Mouse (Mus musculus): ENCODE data around the gene Bcor. TPM values are rescaled to one million over a fixed set of nuclear protein-coding genes. Genes with fewer than 3 reads are reported as not detected.

Bcor gene
- polyA plus RNA-seq, 1 experiment: 15.8 TPM

- H3K27ac ChIP-seq (ENCODE audit: insufficient read depth, low read length): no peak overlapping the region
- no peak overlapping the region for H3K4me3 ChIP-seq (ENCODE audit: low read depth, low read length)
- no peak for TF ChIP-seq POLR2A (IDR thresholded peaks at IDR 0.05; ENCODE audit: insufficient read depth, low read length)
- TF ChIP-seq EP300 (IDR thresholded peaks at IDR 0.05; ENCODE audit: insufficient read depth, low read depth, low read length): no peak
- no peak for TF ChIP-seq CTCF (IDR thresholded peaks at IDR 0.05; ENCODE audit: low read depth, low read length)
- no peaks in the 10 kb centered on the region; the same call in 1 of the 2 replicates for H3K27me3 ChIP-seq (ENCODE audit: control insufficient read depth, insufficient read depth, low read length, poor library complexity, severe bottlenecking)
- H3K9ac ChIP-seq (ENCODE audit: low read depth, poor library complexity, severe bottlenecking): no peak overlapping the region
- H3K4me1 ChIP-seq (ENCODE audit: control insufficient read depth, insufficient read depth, low read length): peaks cover 4% of the 10 kb centered on the region
- no peaks in the 10 kb centered on the region for H3K9me3 ChIP-seq (replicated peaks; ENCODE audit: control insufficient read depth, insufficient read depth, low read length, poor library complexity, severe bottlenecking)
- no peaks in the 10 kb centered on the region for H3K36me3 ChIP-seq (ENCODE audit: control insufficient read depth, insufficient read depth, low read length, poor library complexity, severe bottlenecking)
Observed at GRCm38 (mm10) chrX:11996489-11996888, 163.7 kb downstream of the Bcor start.

DNA sequence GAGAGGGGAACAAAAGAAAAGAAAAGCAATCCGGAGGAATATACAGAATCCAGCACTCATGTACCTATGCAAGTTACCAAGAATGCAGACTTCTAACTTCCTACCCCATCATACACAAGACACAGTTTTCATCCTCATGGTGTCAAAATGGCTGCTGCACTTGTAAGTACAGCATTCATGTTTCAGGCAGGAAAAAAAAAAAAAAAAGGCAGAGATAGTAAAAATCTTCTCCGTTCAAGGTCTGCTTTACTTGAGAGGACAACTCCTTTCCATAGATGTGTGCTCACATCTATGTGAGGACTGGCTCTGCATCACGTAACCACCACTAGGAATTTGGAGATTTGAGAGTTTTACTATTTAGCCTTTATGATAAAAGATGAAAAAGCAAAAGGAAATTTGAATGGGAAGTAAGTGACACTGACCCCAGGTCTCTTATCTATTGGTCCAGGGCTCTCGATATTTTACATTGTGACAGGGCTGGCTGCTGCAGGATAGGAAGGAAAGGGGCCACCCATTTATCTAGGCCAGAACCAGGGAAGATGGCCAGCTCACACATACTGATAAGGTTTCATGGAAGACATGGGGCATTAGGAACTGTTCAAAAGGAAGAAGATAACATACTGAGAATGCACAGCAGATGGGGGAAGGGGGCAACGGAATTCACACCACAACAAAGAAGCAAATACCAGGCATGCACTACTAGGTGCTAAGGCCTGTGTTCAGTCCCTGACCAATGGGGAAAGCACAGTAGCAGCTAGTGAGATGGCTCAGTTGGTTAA lies 166.3 kb downstream of the Bcor start:
- H3K9ac ChIP-seq (ENCODE audit: low read depth, poor library complexity, severe bottlenecking): no peak overlapping the region
- no peak for TF ChIP-seq POLR2A (IDR thresholded peaks at IDR 0.05; ENCODE audit: insufficient read depth, low read length)
- TF ChIP-seq EP300 (IDR thresholded peaks at IDR 0.05; ENCODE audit: insufficient read depth, low read depth, low read length): no peak
- no peak for TF ChIP-seq CTCF (IDR thresholded peaks at IDR 0.05; ENCODE audit: low read depth, low read length)
- peaks cover 1% of the 10 kb centered on the region for H3K4me1 ChIP-seq (ENCODE audit: control insufficient read depth, insufficient read depth, low read length)
- H3K27me3 ChIP-seq (ENCODE audit: control insufficient read depth, insufficient read depth, low read length, poor library complexity, severe bottlenecking): no peaks in the 10 kb centered on the region; the same call in 1 of the 2 replicates
- no peaks in the 10 kb centered on the region for H3K36me3 ChIP-seq (ENCODE audit: control insufficient read depth, insufficient read depth, low read length, poor library complexity, severe bottlenecking)
- H3K4me3 ChIP-seq (ENCODE audit: low read depth, low read length): no peak overlapping the region
- H3K27ac ChIP-seq (ENCODE audit: insufficient read depth, low read length): no peak overlapping the region
- H3K9me3 ChIP-seq (replicated peaks; ENCODE audit: control insufficient read depth, insufficient read depth, low read length, poor library complexity, severe bottlenecking): no peaks in the 10 kb centered on the region

GRCm38 (mm10) chrX:11989471-11989870 lies 170.7 kb downstream of the Bcor start:
- no peaks in the 10 kb centered on the region for H3K27me3 ChIP-seq (ENCODE audit: control insufficient read depth, insufficient read depth, low read length, poor library complexity, severe bottlenecking)

DNA sequence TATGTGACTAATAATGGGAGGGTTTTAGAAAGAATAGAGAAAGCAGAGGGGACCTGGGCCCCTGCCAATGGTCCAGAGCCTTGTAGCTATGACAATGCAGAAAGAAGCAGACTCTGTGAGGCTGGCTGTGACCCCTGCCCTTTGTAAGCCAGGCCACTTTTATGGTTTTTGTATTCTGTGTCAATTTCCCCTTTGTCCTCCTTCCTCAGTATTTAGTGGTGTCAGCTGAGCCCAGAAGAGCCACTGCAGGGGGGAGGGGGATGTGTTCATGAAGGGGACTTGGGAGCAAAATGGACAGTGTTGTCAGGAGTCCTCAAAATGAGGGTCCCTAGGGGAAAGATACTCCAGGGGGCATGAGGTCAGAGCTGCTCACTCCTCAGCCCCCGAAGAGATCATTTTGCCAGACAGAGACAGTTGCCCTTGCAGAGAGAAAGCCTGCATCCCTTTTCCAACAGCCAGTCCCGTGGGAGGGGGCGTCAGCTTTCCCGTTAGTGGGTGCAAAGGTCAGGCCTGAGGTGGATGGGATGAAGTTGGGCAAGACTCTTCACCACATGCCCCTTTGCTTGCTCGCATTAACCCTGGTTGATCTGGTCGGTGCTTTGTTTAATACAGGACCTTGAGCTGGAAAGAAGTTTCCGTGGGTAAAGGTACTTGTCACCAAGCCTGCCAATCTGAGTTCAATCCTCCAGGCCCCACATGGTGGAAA lies 171.8 kb downstream of the Bcor start:
- Histone ChIP-seq H3K4me1 (ENCODE audit: control insufficient read depth, insufficient read depth, low read length) (no peaks in the 10 kb centered on the region), H3K9ac (ENCODE audit: low read depth, poor library complexity, severe bottlenecking) (no peak overlapping the region), H3K36me3 (ENCODE audit: control insufficient read depth, insufficient read depth, low read length, poor library complexity, severe bottlenecking) (no peaks in the 10 kb centered on the region), H3K27ac (ENCODE audit: insufficient read depth, low read length) (no peak overlapping the region), H3K4me3 (ENCODE audit: low read depth, low read length) (no peak overlapping the region), H3K27me3 (ENCODE audit: control insufficient read depth, insufficient read depth, low read length, poor library complexity, severe bottlenecking) (no peaks in the 10 kb centered on the region), H3K9me3 (replicated peaks; ENCODE audit: control insufficient read depth, insufficient read depth, low read length, poor library complexity, severe bottlenecking) (no peaks in the 10 kb centered on the region)
- no peak for TF ChIP-seq EP300 (IDR thresholded peaks at IDR 0.05; ENCODE audit: insufficient read depth, low read depth, low read length)
- no peak for TF ChIP-seq CTCF (IDR thresholded peaks at IDR 0.05; ENCODE audit: low read depth, low read length)
- TF ChIP-seq POLR2A (IDR thresholded peaks at IDR 0.05; ENCODE audit: insufficient read depth, low read length): no peak

More at GRCm38 (mm10) chrX:11989471-11989870, 170.7 kb downstream of the Bcor start:
- no peaks in the 10 kb centered on the region for H3K4me1 ChIP-seq (ENCODE audit: control insufficient read depth, insufficient read depth, low read length)
- H3K27ac ChIP-seq (ENCODE audit: insufficient read depth, low read length): no peak overlapping the region
- no peaks in the 10 kb centered on the region for H3K9me3 ChIP-seq (replicated peaks; ENCODE audit: control insufficient read depth, insufficient read depth, low read length, poor library complexity, severe bottlenecking)
- H3K36me3 ChIP-seq (ENCODE audit: control insufficient read depth, insufficient read depth, low read length, poor library complexity, severe bottlenecking): no peaks in the 10 kb centered on the region
- no peak for TF ChIP-seq CTCF (IDR thresholded peaks at IDR 0.05; ENCODE audit: low read depth, low read length)
- no peak for TF ChIP-seq EP300 (IDR thresholded peaks at IDR 0.05; ENCODE audit: insufficient read depth, low read depth, low read length)
- no peak for TF ChIP-seq POLR2A (IDR thresholded peaks at IDR 0.05; ENCODE audit: insufficient read depth, low read length)
- no peak overlapping the region for H3K4me3 ChIP-seq (ENCODE audit: low read depth, low read length)
- H3K9ac ChIP-seq (ENCODE audit: low read depth, poor library complexity, severe bottlenecking): no peak overlapping the region

DNA sequence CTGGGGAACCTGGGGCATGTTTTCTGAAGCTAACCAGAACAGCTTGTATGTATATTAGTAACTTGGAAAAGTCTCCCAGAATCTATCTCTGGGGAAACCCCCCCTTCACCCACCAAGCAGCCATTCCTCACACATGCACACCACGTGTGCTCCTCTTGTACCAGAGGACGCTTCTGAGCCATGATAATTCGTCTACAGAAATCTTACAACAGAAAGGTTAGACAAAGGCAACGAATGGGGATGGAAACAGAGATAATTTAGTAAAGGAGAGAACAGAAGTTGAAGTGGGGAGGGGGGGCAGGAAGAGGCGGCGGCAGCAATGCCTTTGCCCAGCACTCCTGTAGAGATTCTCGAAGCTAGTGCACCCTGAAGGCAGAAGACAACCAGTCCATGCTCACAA lies 172.6 kb downstream of the Bcor start:
- Histone ChIP-seq H3K4me1 (ENCODE audit: control insufficient read depth, insufficient read depth, low read length) (no peaks in the 10 kb centered on the region), H3K4me3 (ENCODE audit: low read depth, low read length) (no peak overlapping the region), H3K27me3 (ENCODE audit: control insufficient read depth, insufficient read depth, low read length, poor library complexity, severe bottlenecking) (no peaks in the 10 kb centered on the region), H3K9ac (ENCODE audit: low read depth, poor library complexity, severe bottlenecking) (no peak overlapping the region), H3K9me3 (replicated peaks; ENCODE audit: control insufficient read depth, insufficient read depth, low read length, poor library complexity, severe bottlenecking) (no peaks in the 10 kb centered on the region), H3K27ac (ENCODE audit: insufficient read depth, low read length) (no peak overlapping the region), H3K36me3 (ENCODE audit: control insufficient read depth, insufficient read depth, low read length, poor library complexity, severe bottlenecking) (no peaks in the 10 kb centered on the region)
- TF ChIP-seq POLR2A (IDR thresholded peaks at IDR 0.05; ENCODE audit: insufficient read depth, low read length): no peak
- no peak for TF ChIP-seq EP300 (IDR thresholded peaks at IDR 0.05; ENCODE audit: insufficient read depth, low read depth, low read length)
- TF ChIP-seq CTCF (IDR thresholded peaks at IDR 0.05; ENCODE audit: low read depth, low read length): no peak

Data from ES-Bruce4 (cell line).